Mouse (Mus musculus) stomach, embryonic 14.5 days (tissue): ENCODE measurements around the gene Commd8. TPM values are rescaled to one million over a fixed set of nuclear protein-coding genes. Genes with fewer than 3 reads are reported as not detected.

Experiments
- ATAC-seq: fragments of 200-750 bp; cut with Nextera tagmentation; 2 replicates; pipeline ENCODE4 v1.8.0; 2017; ENCODE audit warnings: low read depth, moderate TSS enrichment; ENCODE audit not compliant: insufficient number of reproducible peaks, insufficient read depth, low FRiP score
- H3K27ac ChIP-seq: fragments of 300-500 bp; sonication (generic); 2 replicates; pipeline ENCODE4 v1.5.1; 2014; ENCODE audit warnings: mild to moderate bottlenecking, low read length, moderate library complexity, mixed read lengths
- H3K27me3 ChIP-seq: fragments of 300-500 bp; sonication (generic); 2 replicates; pipeline ENCODE4 v1.6.1; 2014; ENCODE audit warnings: low read length, control low read depth, mixed read lengths; ENCODE audit not compliant: control insufficient read depth, insufficient read depth
- H3K36me3 ChIP-seq: fragments of 300-500 bp; sonication (generic); 2 replicates; pipeline ENCODE4 v1.6.1; 2014; ENCODE audit warnings: mild to moderate bottlenecking, control low read depth, low read length, moderate library complexity, mixed read lengths; ENCODE audit not compliant: control insufficient read depth, insufficient read depth
- H3K4me1 ChIP-seq: fragments of 300-500 bp; sonication (generic); 2 replicates; pipeline ENCODE4 v1.6.1; 2014; ENCODE audit warnings: low read length, control low read depth, mixed read lengths; ENCODE audit not compliant: control insufficient read depth, insufficient read depth
- H3K4me2 ChIP-seq: fragments of 300-500 bp; sonication (generic); replicated peaks from 2 replicates; pipeline ENCODE4 v1.6.1; 2014; ENCODE audit warnings: low read depth, low read length, control low read depth
- H3K4me3 ChIP-seq: fragments of 300-500 bp; sonication (generic); 2 replicates; pipeline ENCODE4 v1.5.1; 2014; ENCODE audit warnings: low read depth, low read length, control low read depth
- H3K9ac ChIP-seq: fragments of 300-500 bp; sonication (generic); replicated peaks from 2 replicates; pipeline ENCODE4 v1.6.1; 2014; ENCODE audit warnings: low read depth, mild to moderate bottlenecking, control low read depth, low read length, moderate library complexity, mixed read lengths
- H3K9me3 ChIP-seq: fragments of 300-500 bp; sonication (generic); 2 replicates; pipeline ENCODE4 v1.6.1; 2016; ENCODE audit warnings: low read depth, low read length, control low read depth; ENCODE audit not compliant: control insufficient read depth
- whole genome bisulfite sequencing: fragments of 180-500 bp; shearing (Covaris S2); extraction: QIAGEN DNeasy Blood & Tissue Kit; methylation state at CpG from one replicate; pipeline ENCODE4 v1.1.7; 2014; 5-methylcytosine and 5-hydroxymethylcytosine counted together
- polyA plus RNA-seq: library from polyadenylated mRNA; unstranded; fragments of >200 nt; fragmentation: Nextera tagmentation; extraction: Ambion mirVana; gene quantifications from 2 replicates; pipeline ENCODE4 v1.2.1, GENCODE M21; 2014

The Commd8 gene
- polyA plus RNA-seq, 1 experiment from 2014 or later = 127 TPM

DNA sequence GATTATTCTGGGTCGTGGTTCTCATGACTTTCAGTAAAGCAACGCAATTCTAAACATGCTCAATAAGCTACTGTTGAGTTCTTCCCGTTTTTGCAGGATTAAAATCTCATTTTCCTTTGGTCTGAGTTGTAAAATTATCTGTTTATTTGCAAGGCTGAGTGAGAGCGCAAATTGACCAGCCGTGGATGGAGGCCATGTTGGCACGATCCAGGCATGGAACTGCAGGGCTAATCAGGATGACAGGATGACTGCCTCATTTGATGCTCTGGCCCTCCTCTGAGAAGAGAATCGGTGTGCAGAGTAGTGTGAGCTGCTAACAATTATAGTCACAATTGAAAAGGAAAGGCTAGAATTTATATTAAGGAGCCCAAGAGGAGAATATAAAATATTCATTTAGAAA, 29.7 kb downstream of the Commd8 start:
- Histone ChIP-seq H3K36me3 (no peaks in the 10 kb centered on the region), H3K27me3 (no peaks in the 10 kb centered on the region), H3K4me3 (no peak overlapping the region), H3K9ac (no peak overlapping the region), H3K9me3 (no peaks in the 10 kb centered on the region), H3K4me1 (no peaks in the 10 kb centered on the region), H3K27ac (no peak overlapping the region), H3K4me2 (no peak overlapping the region)
- WGBS = 87% methylated on average over 7 of the region's 7 CpGs
- ATAC-seq = no peak

DNA sequence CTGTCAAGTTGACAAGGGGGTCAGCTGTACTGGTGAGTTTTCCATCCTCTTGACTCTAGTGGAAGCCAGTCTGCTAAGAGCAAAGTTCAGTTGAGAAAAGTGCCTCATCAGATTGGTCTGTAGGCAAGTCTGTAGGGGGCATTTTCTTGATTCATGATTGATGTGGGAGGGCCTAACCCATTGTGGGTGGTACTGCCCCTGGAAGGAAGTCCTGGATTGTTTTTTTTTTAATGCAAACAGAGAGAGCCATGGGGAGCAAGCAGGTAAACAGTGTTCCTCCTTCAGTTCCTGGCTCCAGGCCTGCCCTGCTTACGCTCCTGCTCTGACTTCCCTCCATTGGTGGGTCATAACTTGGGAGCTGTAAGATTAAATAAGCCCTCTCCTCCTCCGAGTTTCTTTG, 34.1 kb downstream of the Commd8 start:
- no peak overlapping the region for H3K9ac ChIP-seq
- WGBS = 56% methylated on average over 2 of the region's 2 CpGs
- no peak for ATAC-seq
- no peaks in the 10 kb centered on the region for H3K9me3 ChIP-seq
- no peaks in the 10 kb centered on the region for H3K4me1 ChIP-seq
- H3K36me3 ChIP-seq = no peaks in the 10 kb centered on the region
- no peak overlapping the region for H3K4me3 ChIP-seq
- no peaks in the 10 kb centered on the region for H3K27me3 ChIP-seq
- no peak overlapping the region for H3K4me2 ChIP-seq
- no peak overlapping the region for H3K27ac ChIP-seq

DNA sequence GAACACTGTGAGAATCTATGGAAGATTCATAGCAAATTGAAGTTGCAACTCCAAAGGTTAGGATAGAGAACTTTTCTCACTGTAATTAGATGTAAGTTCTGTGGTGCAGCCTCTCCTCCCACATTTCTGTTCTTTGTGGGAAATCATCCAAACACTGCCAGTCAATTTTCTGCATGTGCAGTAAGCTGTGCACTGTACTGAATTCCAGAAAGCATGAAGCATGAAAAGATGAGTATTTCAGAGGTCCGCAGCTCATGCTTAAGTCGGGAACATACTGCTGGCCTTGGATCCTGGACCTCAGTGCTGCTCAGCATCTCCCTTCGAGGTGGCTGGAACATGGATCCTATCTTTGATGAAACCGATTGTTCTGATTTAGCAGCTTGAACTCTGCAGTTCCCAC, 41.3 kb downstream of the Commd8 start:
- H3K4me1 ChIP-seq = no peaks in the 10 kb centered on the region
- H3K27me3 ChIP-seq = no peaks in the 10 kb centered on the region
- no peaks in the 10 kb centered on the region for H3K36me3 ChIP-seq
- no peak overlapping the region for H3K9ac ChIP-seq
- 92% methylated on average over 4 of the region's 4 CpGs for WGBS
- ATAC-seq = no peak
- H3K27ac ChIP-seq = no peak overlapping the region
- no peak overlapping the region for H3K4me3 ChIP-seq
- H3K9me3 ChIP-seq = no peaks in the 10 kb centered on the region
- H3K4me2 ChIP-seq = no peak overlapping the region

DNA sequence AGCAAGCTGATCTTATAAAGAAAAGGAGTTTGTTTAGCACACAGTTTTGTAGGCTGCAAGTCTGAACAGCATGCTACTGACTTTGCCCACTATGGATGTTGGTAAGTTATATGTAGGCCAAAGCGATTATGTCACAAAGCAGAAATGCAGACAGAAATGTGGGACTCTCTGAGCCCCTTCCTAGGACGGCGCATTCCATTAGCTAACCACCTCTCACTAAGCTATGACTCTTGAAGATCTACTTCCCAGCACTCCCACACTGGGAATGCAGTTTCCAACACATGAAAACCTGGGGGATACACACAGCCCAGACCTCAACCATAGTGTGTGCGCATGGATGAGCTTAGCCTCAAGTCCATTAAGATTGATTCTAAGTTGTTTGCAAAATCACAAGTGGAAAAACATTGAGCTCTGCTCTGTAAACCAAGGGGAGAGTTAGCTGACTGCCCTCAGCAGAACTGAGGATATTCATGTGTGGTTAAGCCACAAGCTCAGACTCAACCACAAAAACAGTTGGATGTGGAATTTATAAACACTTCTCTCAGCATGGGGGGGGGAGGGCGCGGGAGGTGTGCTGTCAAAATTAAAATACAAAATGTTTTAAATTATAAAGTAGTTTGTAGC, 45.5 kb downstream of the Commd8 start:
- H3K36me3 ChIP-seq = no peaks in the 10 kb centered on the region
- no peak overlapping the region for H3K27ac ChIP-seq
- no peaks in the 10 kb centered on the region for H3K9me3 ChIP-seq
- H3K9ac ChIP-seq = no peak overlapping the region
- 81% methylated on average over 6 of the region's 6 CpGs for WGBS
- H3K4me2 ChIP-seq = no peak overlapping the region
- no peaks in the 10 kb centered on the region for H3K27me3 ChIP-seq
- no peak for ATAC-seq
- no peaks in the 10 kb centered on the region for H3K4me1 ChIP-seq
- H3K4me3 ChIP-seq = no peak overlapping the region
